Mouse (Mus musculus) E14TG2a.4 (cell line): ENCODE results near the gene Adap2.
"Not testable (repeated sequence)": the region's sequence is repeated elsewhere in the genome, so short reads cannot be mapped to it uniquely, and the experiment has no call there.

Source experiments
- CTCF ChIP-seq: conservative IDR thresholded peaks from 2 replicates; pipeline ENCODE4 v1.5.1; 2014; ENCODE audit warnings: low read length
- POU5F1 ChIP-seq: IDR thresholded peaks from 2 replicates; pipeline ENCODE4 v1.6.1; 2014; ENCODE audit warnings: low read length, borderline replicate concordance

DNA sequence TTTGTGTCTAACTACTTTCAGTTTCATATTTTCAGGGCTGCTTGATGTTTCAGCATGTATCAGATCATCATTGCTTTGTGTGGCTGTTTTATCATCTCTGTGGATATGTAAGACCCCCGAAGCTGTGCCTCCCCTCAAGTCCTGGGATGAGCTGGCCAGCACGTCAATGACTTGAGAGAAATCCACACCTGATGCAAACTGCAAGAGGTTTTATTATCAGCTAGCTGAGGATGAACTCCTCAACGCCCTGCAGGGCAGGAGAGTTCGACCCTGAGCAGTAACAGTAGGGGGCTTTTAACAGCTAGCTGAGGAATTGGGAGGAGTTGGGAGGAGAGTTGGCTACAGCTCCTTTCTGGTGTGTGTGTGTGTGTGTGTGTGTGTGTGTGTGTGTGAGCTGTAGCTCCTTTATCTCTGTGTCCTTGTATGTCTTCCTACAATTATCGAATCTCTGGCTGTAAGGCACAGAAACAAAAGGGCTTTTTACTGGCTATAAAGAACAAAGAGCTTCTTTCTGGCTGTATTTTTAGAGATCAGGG lies 31.6 kb downstream of the Adap2 start:
- not testable (repeated sequence) for TF ChIP-seq CTCF, POU5F1
